Mouse (Mus musculus) common myeloid progenitor, adult 5-6 weeks (primary cell): ENCODE data around the gene Ciart. TPM values are rescaled to one million over a fixed set of nuclear protein-coding genes. Genes with fewer than 3 reads are reported as not detected.
"Not testable (repeated sequence)": the region's sequence is repeated elsewhere in the genome, so short reads cannot be mapped to it uniquely, and the experiment has no call there.

Source experiments
- ATAC-seq: replicated peaks from 2 replicates; pipeline ENCODE4 v1.8.0; 2016; ENCODE audit warnings: low read depth, mild to moderate bottlenecking, moderate TSS enrichment, inconsistent platforms; ENCODE audit not compliant: poor library complexity, severe bottlenecking
- total RNA-seq: library from RNA; stranded (forward); fragments of 200-1000, 187-1606 nt; gene quantifications from 2 replicates; pipeline ENCODE4 v1.2.3, GENCODE M21; 2017

The Ciart gene
- total RNA-seq, 1 experiment from 2014 or later, result 14.6 TPM

DNA sequence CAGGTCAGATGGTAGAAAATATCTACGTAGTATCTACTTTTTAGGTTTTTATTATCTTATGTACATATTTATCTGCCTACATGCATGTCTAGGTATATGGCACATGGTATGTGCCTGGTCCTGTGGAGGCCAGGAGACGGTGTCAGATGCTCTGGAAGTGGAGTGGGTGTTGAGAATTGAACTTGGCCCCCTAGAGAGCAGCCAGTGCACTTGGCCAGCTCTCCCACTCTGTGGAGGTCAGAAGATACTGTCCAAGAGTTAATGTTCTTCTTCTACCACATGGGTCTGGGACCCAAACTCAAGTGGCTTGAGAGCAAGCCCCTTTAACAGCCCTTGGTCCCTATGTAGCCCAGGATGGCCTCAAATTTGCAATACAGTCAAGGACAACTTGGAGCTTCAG lies 14.6 kb downstream of the Ciart start:
- ATAC-seq, result no peak

- ATAC-seq, result no peak
Observed at GRCm38 (mm10) chr3:95866071-95866470, 16.0 kb downstream of the Ciart start.

DNA sequence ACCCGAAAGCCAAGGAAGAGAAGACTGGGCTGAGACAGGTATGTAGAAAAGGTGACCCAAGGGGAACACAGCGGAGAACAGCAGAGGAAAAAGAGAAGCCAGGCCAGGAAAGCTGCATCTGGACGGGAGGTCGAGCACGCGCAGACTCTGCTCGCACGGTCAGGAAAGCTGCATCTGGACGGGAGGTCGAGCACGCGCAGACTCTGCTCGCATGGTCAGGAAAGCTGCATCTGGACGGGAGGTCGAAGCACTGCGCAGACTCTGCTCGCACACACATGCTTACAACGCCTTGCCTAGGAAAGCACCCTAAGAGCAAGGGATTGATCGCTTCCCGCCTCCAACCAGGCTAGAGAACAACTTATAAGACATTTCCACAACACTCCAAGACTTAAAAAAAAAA lies 16.5 kb downstream of the Ciart start:
- no peak for ATAC-seq

DNA sequence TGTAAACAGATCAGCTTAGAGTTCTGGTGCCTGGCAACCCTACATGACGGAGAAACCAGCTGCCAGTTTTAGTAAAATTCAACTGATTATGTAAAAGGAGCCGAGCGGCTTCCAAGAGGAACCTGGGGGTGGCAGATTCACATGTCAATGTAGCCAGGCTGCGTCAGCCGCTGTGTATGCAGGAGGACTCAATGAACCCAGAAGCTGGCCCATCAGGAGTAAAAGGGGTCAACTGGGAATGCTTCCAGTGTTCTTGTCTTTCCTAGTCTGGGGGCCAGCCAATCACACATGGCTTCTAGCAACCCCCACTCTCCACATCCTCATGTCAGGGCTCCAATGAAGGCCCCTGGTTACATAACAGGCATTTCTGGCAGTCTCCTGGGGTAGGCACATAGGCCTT lies 17.0 kb downstream of the Ciart start:
- no peak for ATAC-seq

- no peak for ATAC-seq
Observed at GRCm38 (mm10) chr3:95863578-95863977, 18.5 kb downstream of the Ciart start.

DNA sequence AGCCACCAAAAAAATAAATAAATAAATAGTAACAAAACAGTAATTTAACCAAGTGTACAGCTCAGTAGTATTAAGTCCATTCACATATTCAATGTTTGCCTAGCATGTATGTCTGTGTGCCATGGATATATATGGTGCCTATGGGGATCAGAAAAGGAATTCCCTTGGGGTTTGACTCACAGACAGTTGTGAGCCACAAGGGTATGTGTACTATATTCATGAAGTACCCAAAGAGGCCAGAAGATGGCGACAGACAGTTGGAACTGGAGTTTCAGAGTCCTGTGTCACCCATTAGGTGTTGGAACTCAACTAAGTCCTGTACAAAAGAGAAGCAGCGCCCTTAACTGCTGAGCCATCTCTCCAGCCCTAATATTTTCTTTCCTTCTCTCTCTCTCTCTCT lies 20.3 kb downstream of the Ciart start:
- peak; percentile 95 for ATAC-seq

GRCm38 (mm10) chr3:95861216-95861615 lies 20.8 kb downstream of the Ciart start:
- ATAC-seq, result no peak

GRCm38 (mm10) chr3:95860323-95860722 lies 21.7 kb downstream of the Ciart start:
- ATAC-seq, result no peak

DNA sequence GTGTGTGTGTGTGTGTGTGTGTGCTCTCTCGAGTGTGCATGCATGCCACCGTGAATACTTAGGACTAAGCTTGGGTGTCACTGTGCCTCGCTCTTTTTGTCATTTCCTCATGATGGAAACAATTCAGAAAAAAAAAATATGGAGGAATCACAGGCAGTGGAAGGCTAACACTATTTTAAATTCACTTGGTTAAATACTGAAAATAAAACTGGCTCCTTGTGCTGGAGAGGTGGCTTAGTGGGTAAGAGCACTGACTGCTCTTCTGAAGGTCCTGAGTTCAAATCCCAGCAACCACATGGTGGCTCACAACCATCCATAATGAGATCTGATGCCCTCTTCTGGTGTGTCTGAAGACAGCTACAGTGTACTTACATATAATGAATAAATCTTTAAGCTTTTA lies 23.8 kb downstream of the Ciart start:
- ATAC-seq, result not testable (repeated sequence)

DNA sequence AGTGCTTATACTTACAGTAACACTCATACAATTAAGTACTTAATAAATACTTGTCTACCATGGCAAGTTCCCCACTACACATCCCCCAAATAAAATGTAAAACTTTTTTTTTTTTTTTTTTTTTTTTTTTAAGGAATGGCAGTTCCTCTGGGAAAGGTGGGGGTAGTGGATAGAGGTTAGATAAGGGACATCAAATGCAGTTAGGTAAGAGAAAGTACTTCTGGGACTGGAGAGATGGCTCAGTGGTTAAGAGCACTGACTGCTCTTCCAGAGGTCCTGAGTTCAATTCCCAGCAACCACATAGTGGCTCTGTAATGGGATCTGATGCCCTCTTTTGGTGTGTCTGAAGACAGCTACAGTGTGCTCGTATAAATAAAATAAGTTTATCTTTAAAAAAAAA lies 25.0 kb downstream of the Ciart start:
- ATAC-seq, result not testable (repeated sequence)

GRCm38 (mm10) chr3:95856115-95856514 lies 25.9 kb downstream of the Ciart start:
- ATAC-seq, result no peak

- ATAC-seq, result peak; percentile 95
Observed at GRCm38 (mm10) chr3:95855502-95856089, 26.5 kb downstream of the Ciart start, which contains the start of gene Prpf3. Prpf3 (minus strand) TSS chr3:95855885.

DNA sequence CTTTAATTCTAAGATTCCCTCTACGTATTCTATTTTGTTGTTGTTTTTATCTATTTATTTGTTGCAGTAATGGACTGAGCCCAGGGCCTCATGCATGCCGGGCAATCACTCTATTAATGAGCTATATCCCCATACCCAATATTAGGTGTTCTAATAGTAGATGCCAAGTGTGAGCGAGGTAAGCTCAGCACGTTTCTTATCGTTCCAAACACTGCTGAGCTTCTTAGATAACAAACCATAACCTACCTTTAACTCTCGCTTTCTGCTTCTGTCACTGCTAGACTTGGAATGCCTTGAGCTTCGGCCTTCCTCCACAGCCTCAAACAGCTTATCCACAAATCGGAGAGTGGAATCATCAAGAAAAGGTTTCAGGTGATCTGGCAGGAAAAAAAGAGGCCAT lies 30.7 kb downstream of the Ciart start:
- no peak for ATAC-seq

GRCm38 (mm10) chr3:95850611-95851010 lies 31.4 kb downstream of the Ciart start:
- ATAC-seq, result no peak

DNA sequence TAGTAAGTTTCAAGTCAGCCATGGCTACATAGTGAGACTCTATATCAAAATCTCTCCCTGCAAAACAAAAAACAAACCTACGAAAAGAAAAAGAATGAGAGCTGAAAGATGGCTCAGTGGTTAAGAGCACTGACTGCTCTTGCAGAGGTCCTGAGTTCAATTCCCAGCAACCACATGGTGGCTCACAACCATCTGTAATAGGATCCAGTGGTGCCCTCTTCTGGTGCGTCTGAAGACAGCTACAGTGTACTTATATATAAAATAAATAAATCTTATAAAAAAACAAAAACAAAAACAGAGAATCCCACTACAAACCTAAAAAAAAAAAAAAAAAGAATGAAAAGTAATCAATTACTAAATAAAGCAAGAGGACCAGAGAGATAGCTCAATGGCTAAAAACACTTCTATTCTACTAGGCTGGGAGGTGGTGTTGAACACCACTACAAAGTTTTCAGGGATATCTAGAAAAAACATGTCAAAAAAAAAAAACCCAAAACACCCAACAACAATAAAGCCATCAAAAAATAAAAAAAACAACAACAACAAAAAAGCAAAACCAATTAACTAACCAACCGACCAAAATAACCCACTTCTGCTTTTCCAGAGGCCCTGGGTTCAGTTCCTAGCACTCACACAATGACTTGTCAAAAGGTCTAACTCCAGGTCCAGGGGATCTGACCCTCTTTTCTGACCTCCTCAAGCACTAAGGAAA lies 39.4 kb downstream of the Ciart start:
- no peak for ATAC-seq

DNA sequence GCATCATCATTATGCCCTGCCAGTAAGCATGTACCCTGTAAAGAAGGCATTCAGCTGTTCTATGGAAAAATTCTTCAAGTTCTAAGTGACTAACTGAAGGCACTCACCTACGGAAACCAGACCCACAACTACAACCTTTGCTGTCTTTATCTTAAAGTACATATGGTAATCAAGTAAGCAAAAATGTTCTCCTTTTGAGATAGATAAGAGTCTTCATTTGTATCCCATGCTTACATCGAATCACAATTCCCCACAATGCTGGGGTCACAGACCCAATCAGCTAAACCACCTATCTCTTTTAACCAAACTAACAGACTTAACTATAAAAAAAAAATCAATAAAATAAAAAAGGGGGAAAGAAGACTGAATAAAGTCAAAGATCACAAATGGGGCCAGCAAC lies 42.8 kb downstream of the Ciart start:
- ATAC-seq, result no peak

- no peak for ATAC-seq
Observed at GRCm38 (mm10) chr3:95829053-95829452, 53.0 kb downstream of the Ciart start.

Other genes with a start within 250 kb of the Ciart start
- 141 and 159 TPM in 2 replicates for gene Mcl1, start 223.5 kb downstream of the Ciart start, total RNA-seq
- 0.37 TPM in 1 of 2 replicates, not detected in the other for gene Adamtsl4, start 194.3 kb downstream of the Ciart start, total RNA-seq
- gene Ecm1, start 142.7 kb downstream of the Ciart start, total RNA-seq, result not detected in 2 replicates
- 44.5 and 45.6 TPM in 2 replicates for gene Tars2, start 122.0 kb downstream of the Ciart start, total RNA-seq
- 26.5 and 27.2 TPM in 2 replicates for gene Rprd2, start 63.4 kb downstream of the Ciart start, total RNA-seq
- gene Prpf3, start 26.4 kb downstream of the Ciart start, total RNA-seq, result 41.0 and 63.6 TPM in 2 replicates
- gene Mrps21, start 10.7 kb downstream of the Ciart start, total RNA-seq, result 315 and 391 TPM in 2 replicates
- gene BC028528, start 9.8 kb upstream of the Ciart start, total RNA-seq, result 43.4 and 62.9 TPM in 2 replicates
- gene Aph1a, start 11.7 kb upstream of the Ciart start, total RNA-seq, result 32.3 and 40.9 TPM in 2 replicates
- gene Car14, start 22.4 kb upstream of the Ciart start, total RNA-seq, result not detected in 2 replicates
- gene Anp32e, start 47.0 kb upstream of the Ciart start, total RNA-seq, result 560 and 574 TPM in 2 replicates
- 28.9 and 33.8 TPM in 2 replicates for gene Plekho1, start 113.8 kb upstream of the Ciart start, total RNA-seq
- gene Vps45, start 176.2 kb upstream of the Ciart start, total RNA-seq, result 19.6 and 35.9 TPM in 2 replicates
- gene Otud7b, start 222.3 kb upstream of the Ciart start, total RNA-seq, result 10.9 and 11.8 TPM in 2 replicates